Mouse (Mus musculus): ENCODE data around the gene Rps6ka5.

- TF ChIP-seq POLR2A (IDR thresholded peaks at IDR 0.05; ENCODE audit: insufficient read length, low read depth) (no peak), MAX (IDR thresholded peaks at IDR 0.05; ENCODE audit: low read depth) (no peak), SRF (IDR thresholded peaks at IDR 0.05; ENCODE audit: control insufficient read depth, insufficient read length, low read depth) (no peak), TCF12 (IDR thresholded peaks at IDR 0.05; ENCODE audit: insufficient read depth, poor library complexity, severe bottlenecking) (no peak), USF1 (IDR thresholded peaks at IDR 0.05; ENCODE audit: low read depth) (no peak), REST (IDR thresholded peaks at IDR 0.05; ENCODE audit: insufficient read depth, insufficient read length) (no peak), MYOG (IDR thresholded peaks at IDR 0.05; ENCODE audit: control insufficient read depth in 1 of 3, insufficient read depth in 1 of 3, insufficient read length in 2 of 3, low read depth in 2 of 3) (no peak), TCF3 (IDR thresholded peaks at IDR 0.05; ENCODE audit: insufficient read length, low read depth) (no peak), POLR2AphosphoS2 (IDR thresholded peaks at IDR 0.05; ENCODE audit: insufficient read length, low read depth) (no peak), E2F4 (IDR thresholded peaks at IDR 0.05; ENCODE audit: insufficient read depth) (no peak), MYOD1 (IDR thresholded peaks at IDR 0.05; ENCODE audit: control insufficient read depth in 1 of 3, insufficient read length in 2 of 3, low read depth in 2 of 3) (no peak), CEBPB (IDR thresholded peaks at IDR 0.05; ENCODE audit: insufficient read depth, poor library complexity, severe bottlenecking) (no peak)
These were observed 37.7 kb upstream of the Rps6ka5 start for GRCm38 (mm10) chr12:100764329-100765018.
